8 mouse cellular contexts compared by ENCODE assay signal in the genomic region with DNA sequence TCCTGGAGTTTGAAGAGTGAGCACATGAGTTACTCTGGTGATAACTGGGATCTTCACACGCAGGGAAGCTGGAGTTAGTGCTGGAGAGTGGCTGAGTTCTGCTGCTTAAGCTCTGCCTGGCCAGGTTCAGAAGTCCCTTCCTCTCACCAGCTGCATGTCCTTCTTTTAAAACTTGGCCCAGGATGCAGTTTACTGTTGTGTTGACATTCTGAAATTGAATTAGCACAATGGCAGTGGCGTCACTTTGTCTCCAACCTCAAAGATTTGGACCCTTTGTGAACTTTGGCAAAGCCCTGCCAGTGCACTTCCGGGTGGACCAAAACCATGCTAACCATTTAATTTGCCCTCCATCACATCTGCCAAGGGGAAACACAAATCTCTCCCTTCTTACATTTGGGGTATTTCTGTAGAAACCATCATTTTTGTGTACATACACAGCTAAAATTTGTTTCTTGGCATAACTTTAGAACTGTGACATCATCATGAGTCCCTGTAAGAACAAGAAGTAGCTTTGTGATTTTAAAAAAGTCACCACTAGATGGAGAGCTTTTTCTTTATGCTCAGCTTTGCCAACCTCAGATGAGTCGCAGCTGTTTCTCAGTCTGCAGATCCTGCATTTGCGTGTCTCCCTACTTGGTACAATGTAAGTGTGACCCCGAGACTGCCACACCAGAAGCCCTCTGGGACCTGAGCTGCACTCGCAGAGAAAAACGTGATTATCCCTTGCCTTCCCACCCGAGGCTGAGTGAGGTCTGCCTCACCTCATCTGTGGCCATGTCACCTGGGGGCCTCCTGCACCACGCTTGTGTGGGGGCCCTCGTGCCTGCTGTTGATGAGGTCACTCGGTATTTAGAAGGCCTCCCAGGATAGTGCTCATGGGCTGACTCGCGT. TPM values are rescaled to one million over a fixed set of nuclear protein-coding genes. Genes with fewer than 3 reads are reported as not detected.
DNase-seq lines count a peak whose midpoint lies in the region; ATAC-seq and TF ChIP-seq lines count a peak whose summit lies in the region.

No protein-coding gene starts in this region.

- peak overlapping the region; percentile 11; the same call in 1 of the 2 replicates for H3K27ac ChIP-seq in cortical plate, adult 2 months (ENCODE audit: insufficient read depth, low read length)
- H3K27ac ChIP-seq in hindbrain, embryonic 10.5 days: no peak overlapping the region
- H3K27ac ChIP-seq in lung, embryonic 15.5 days: peak overlapping the region; percentile 58

- no peak overlapping the region for H3K4me2 ChIP-seq in lung, embryonic 15.5 days

- no peaks in the 10 kb centered on the region for H3K4me1 ChIP-seq in cortical plate, adult 2 months (ENCODE audit: control insufficient read depth, insufficient read depth, low read length)
- no peaks in the 10 kb centered on the region for H3K4me1 ChIP-seq in hindbrain, embryonic 10.5 days (replicated peaks)
- peaks cover 13% of the 10 kb centered on the region for H3K4me1 ChIP-seq in lung, embryonic 15.5 days

- no peak for TF ChIP-seq POLR2A in cortical plate, adult 2 months (IDR thresholded peaks at IDR 0.05; ENCODE audit: extremely low read depth, insufficient read depth, low read length)

- peak; percentile 59 for TF ChIP-seq CTCF in cortical plate, adult 2 months (IDR thresholded peaks at IDR 0.05; ENCODE audit: extremely low read depth, insufficient read depth, low read length)

- 68% methylated on average over 14 of the region's 14 CpGs for WGBS in hindbrain, embryonic 10.5 days
- 47% methylated on average over 14 of the region's 14 CpGs for WGBS in lung, embryonic 15.5 days

- H3K9me3 ChIP-seq in hindbrain, embryonic 10.5 days: no peaks in the 10 kb centered on the region
- no peaks in the 10 kb centered on the region for H3K9me3 ChIP-seq in lung, embryonic 15.5 days

- H3K36me3 ChIP-seq in hindbrain, embryonic 10.5 days: peaks cover 53% of the 10 kb centered on the region
- peaks cover 45% of the 10 kb centered on the region for H3K36me3 ChIP-seq in lung, embryonic 15.5 days
- H3K36me3 ChIP-seq in splenic B cell, adult 2 months (ENCODE audit: control insufficient read depth, insufficient read depth, low read length, poor library complexity, severe bottlenecking): peaks cover 19% of the 10 kb centered on the region

- no peaks in the 10 kb centered on the region for H3K27me3 ChIP-seq in hindbrain, embryonic 10.5 days (ENCODE audit: insufficient read depth, poor library complexity, severe bottlenecking)
- H3K27me3 ChIP-seq in lung, embryonic 15.5 days: no peaks in the 10 kb centered on the region
- H3K27me3 ChIP-seq in splenic B cell, adult 2 months (ENCODE audit: control insufficient read depth, insufficient read depth, low read length, poor library complexity, severe bottlenecking): no peaks in the 10 kb centered on the region

- no peak overlapping the region for H3K4me3 ChIP-seq in cortical plate, adult 2 months (ENCODE audit: insufficient read depth, low read length)
- no peak overlapping the region for H3K4me3 ChIP-seq in hindbrain, embryonic 10.5 days
- H3K4me3 ChIP-seq in lung, embryonic 15.5 days: no peak overlapping the region

- H3K9ac ChIP-seq in lung, embryonic 15.5 days: no peak overlapping the region

- DNase-seq in adrenal gland, adult (ENCODE audit: inconsistent age in 2 of 2, low spot score in 1 of 2): peak; percentile 36 to 70
- DNase-seq in adrenal gland, postnatal 25 days: no peak
- peak; percentile 73 for DNase-seq in 3134 (ENCODE audit: extremely low read depth, insufficient read length, low spot score)
- DNase-seq in hindbrain, embryonic 10.5 days (ENCODE audit: low spot score): peak; percentile 11
- peak; percentile 56 for DNase-seq in splenic B cell, adult 2 months (ENCODE audit: low read depth, low spot score)
- DNase-seq in gastrocnemius, adult 8-10 months (ENCODE audit: low spot score in 2 of 2): no peak

- peak; percentile 67; the same call in 1 of the 2 replicates for ATAC-seq in lung, embryonic 15.5 days (ENCODE audit: borderline replicate concordance, extremely low read depth, low FRiP score, low TSS enrichment)

RNA-seq across cellular contexts. Expression of a gene that starts 21.1 kb away (rescaled TPM):
- 345 and 386 TPM in 2 replicates for total RNA-seq in adrenal gland, postnatal 25 days (2021)
- polyA plus RNA-seq in cortical plate, adult 2 months (2012; rRNA removed): 415 and 426 TPM in 2 replicates
- polyA plus RNA-seq in hindbrain, embryonic 10.5 days (2016; fragmentation: Nextera tagmentation; extraction: Ambion mirVana): 313 and 331 TPM in 2 replicates
- 388 and 400 TPM in 2 replicates for polyA plus RNA-seq in lung, embryonic 15.5 days (2015; fragmentation: Nextera tagmentation; extraction: Ambion mirVana)
- 100 to 1,000 TPM in 2 of 4 experiments, 10 to 100 TPM in 2; 98.3 to 106 (median 101) TPM for total RNA-seq in gastrocnemius, adult 8-10 months (2022)

RNA-seq across cellular contexts. Expression of a gene that starts 51.8 kb away (rescaled TPM):
- 3.4 and 3.7 TPM in 2 replicates for total RNA-seq in adrenal gland, postnatal 25 days (2021)
- polyA plus RNA-seq in cortical plate, adult 2 months (2012; rRNA removed): 22.5 and 24.6 TPM in 2 replicates
- polyA plus RNA-seq in hindbrain, embryonic 10.5 days (2016; fragmentation: Nextera tagmentation; extraction: Ambion mirVana): 1.5 and 2.0 TPM in 2 replicates
- polyA plus RNA-seq in lung, embryonic 15.5 days (2015; fragmentation: Nextera tagmentation; extraction: Ambion mirVana): 3.2 TPM in 2 replicates
- total RNA-seq in gastrocnemius, adult 8-10 months (2022): 1 to 10 TPM in 2 of 4 experiments, under 1 TPM in 2; 0.87 to 1.7 (median 1.2) TPM

RNA-seq across cellular contexts. Expression of a gene that starts 58.5 kb away (rescaled TPM):
- 42.7 and 65.8 TPM in 2 replicates for total RNA-seq in adrenal gland, postnatal 25 days (2021)
- polyA plus RNA-seq in cortical plate, adult 2 months (2012; rRNA removed): 19.6 and 20.2 TPM in 2 replicates
- polyA plus RNA-seq in hindbrain, embryonic 10.5 days (2016; fragmentation: Nextera tagmentation; extraction: Ambion mirVana): 16.0 and 16.2 TPM in 2 replicates
- polyA plus RNA-seq in lung, embryonic 15.5 days (2015; fragmentation: Nextera tagmentation; extraction: Ambion mirVana): 42.1 and 44.6 TPM in 2 replicates
- 10 to 100 TPM; 47.2 to 68.4 (median 59.2) TPM for total RNA-seq in gastrocnemius, adult 8-10 months (2022)

Comparison
In these comparisons a context has a peak if more than half of its experiments do, and no peak if none do; other contexts are left out.
1. DNase-seq: peak in adrenal gland, adult (2 of 2), 3134 (single experiment), hindbrain, embryonic 10.5 days (single experiment) and splenic B cell, adult 2 months (single experiment); none in adrenal gland, postnatal 25 days (single experiment) and gastrocnemius, adult 8-10 months (0 of 2).